Mouse (Mus musculus): Measurements from ENCODE around the gene Cyfip1. TPM values are rescaled to one million over a fixed set of nuclear protein-coding genes. Genes with fewer than 3 reads are reported as not detected.

Cyfip1 gene
- polyA plus RNA-seq, 1 experiment from 2014 or later = 49.4 TPM

- WGBS = 68% methylated on average over 9 of the region's 9 CpGs
- H3K4me1 ChIP-seq (replicated peaks) = peaks cover 30% of the 10 kb centered on the region
- no peaks in the 10 kb centered on the region for H3K27me3 ChIP-seq
- H3K27ac ChIP-seq (replicated peaks) = no peak overlapping the region
- no peak for ATAC-seq (ENCODE audit: low read depth)
- no peak overlapping the region for H3K4me2 ChIP-seq
- no peaks in the 10 kb centered on the region for H3K9me3 ChIP-seq
- H3K4me3 ChIP-seq = no peak overlapping the region
- H3K36me3 ChIP-seq = no peaks in the 10 kb centered on the region
- H3K9ac ChIP-seq = no peak overlapping the region
Observed at GRCm38 (mm10) chr7:55846606-55847312, 5.2 kb downstream of the Cyfip1 start.

- Histone ChIP-seq H3K4me1 (replicated peaks) (peaks cover 19% of the 10 kb centered on the region), H3K36me3 (no peaks in the 10 kb centered on the region), H3K4me2 (peak overlapping the region; percentile 32), H3K27me3 (no peaks in the 10 kb centered on the region), H3K9me3 (no peaks in the 10 kb centered on the region), H3K9ac (peak overlapping the region; percentile 58; the same call in 1 of the 2 replicates), H3K27ac (replicated peaks) (peak overlapping the region; percentile 57), H3K4me3 (no peak overlapping the region)
- WGBS = 34% methylated on average over 14 of the region's 14 CpGs
- no peak; the same call in 1 of the 2 replicates for ATAC-seq (ENCODE audit: low read depth)
Observed at GRCm38 (mm10) chr7:55849948-55850571, 8.5 kb downstream of the Cyfip1 start.

GRCm38 (mm10) chr7:55852787-55853186, 11.2 kb downstream of the Cyfip1 start:
- Histone ChIP-seq H3K4me2 (no peak overlapping the region), H3K27me3 (no peaks in the 10 kb centered on the region)
- 86% methylated on average over 3 of the region's 3 CpGs for WGBS

GRCm38 (mm10) chr7:55855597-55855996, 14.1 kb downstream of the Cyfip1 start:
- no peak for ATAC-seq (ENCODE audit: low read depth)
- Histone ChIP-seq H3K4me3 (no peak overlapping the region), H3K36me3 (no peaks in the 10 kb centered on the region), H3K27me3 (no peaks in the 10 kb centered on the region), H3K4me2 (no peak overlapping the region), H3K9me3 (no peaks in the 10 kb centered on the region), H3K27ac (replicated peaks) (no peak overlapping the region), H3K9ac (no peak overlapping the region), H3K4me1 (replicated peaks) (0 out of 2 replicates have a peak, but pooled peaks cover under 1% of the 10 kb centered on the region)
- 78% methylated on average over 3 of the region's 3 CpGs for WGBS

More at GRCm38 (mm10) chr7:55852787-55853186, 11.2 kb downstream of the Cyfip1 start:
- no peaks in the 10 kb centered on the region for H3K9me3 ChIP-seq
- H3K9ac ChIP-seq = no peak overlapping the region
- no peak overlapping the region for H3K27ac ChIP-seq (replicated peaks)
- no peak for ATAC-seq (ENCODE audit: low read depth)
- H3K4me3 ChIP-seq = no peak overlapping the region
- H3K4me1 ChIP-seq (replicated peaks) = peaks cover 19% of the 10 kb centered on the region
- no peaks in the 10 kb centered on the region for H3K36me3 ChIP-seq

GRCm38 (mm10) chr7:55856741-55857140, 15.2 kb downstream of the Cyfip1 start:
- Histone ChIP-seq H3K4me2 (no peak overlapping the region), H3K4me1 (replicated peaks) (no peaks in the 10 kb centered on the region), H3K9me3 (no peaks in the 10 kb centered on the region), H3K27me3 (no peaks in the 10 kb centered on the region), H3K4me3 (no peak overlapping the region), H3K36me3 (no peaks in the 10 kb centered on the region), H3K9ac (no peak overlapping the region), H3K27ac (replicated peaks) (no peak overlapping the region)
- 92% methylated on average over 4 of the region's 4 CpGs for WGBS
- 0 out of 2 replicates have a peak, but pooled peaks have one; percentile 28 for ATAC-seq (ENCODE audit: low read depth)

GRCm38 (mm10) chr7:55857729-55858128, 16.2 kb downstream of the Cyfip1 start:
- Histone ChIP-seq H3K4me3 (no peak overlapping the region), H3K4me2 (no peak overlapping the region), H3K27ac (replicated peaks) (no peak overlapping the region), H3K4me1 (replicated peaks) (no peaks in the 10 kb centered on the region), H3K36me3 (no peaks in the 10 kb centered on the region), H3K27me3 (no peaks in the 10 kb centered on the region), H3K9ac (no peak overlapping the region), H3K9me3 (no peaks in the 10 kb centered on the region)
- no peak for ATAC-seq (ENCODE audit: low read depth)
- 72% methylated on average over 2 of the region's 2 CpGs for WGBS

GRCm38 (mm10) chr7:55858836-55859517, 17.4 kb downstream of the Cyfip1 start:
- Histone ChIP-seq H3K9ac (no peak overlapping the region), H3K4me2 (no peak overlapping the region), H3K36me3 (no peaks in the 10 kb centered on the region), H3K4me1 (replicated peaks) (no peaks in the 10 kb centered on the region), H3K9me3 (no peaks in the 10 kb centered on the region), H3K27me3 (no peaks in the 10 kb centered on the region), H3K27ac (replicated peaks) (no peak overlapping the region), H3K4me3 (no peak overlapping the region)
- ATAC-seq (ENCODE audit: low read depth) = no peak
- 91% methylated on average over 3 of the region's 3 CpGs for WGBS

- no peaks in the 10 kb centered on the region for H3K4me1 ChIP-seq (replicated peaks)
- no peak overlapping the region for H3K4me2 ChIP-seq
- no peaks in the 10 kb centered on the region for H3K36me3 ChIP-seq
- no peaks in the 10 kb centered on the region for H3K9me3 ChIP-seq
- H3K4me3 ChIP-seq = no peak overlapping the region
- WGBS = 95% methylated on average over 2 of the region's 2 CpGs
- ATAC-seq (ENCODE audit: low read depth) = no peak
- H3K27me3 ChIP-seq = no peaks in the 10 kb centered on the region
- no peak overlapping the region for H3K9ac ChIP-seq
- no peak overlapping the region for H3K27ac ChIP-seq (replicated peaks)
Observed at GRCm38 (mm10) chr7:55859518-55859872, 17.9 kb downstream of the Cyfip1 start.

GRCm38 (mm10) chr7:55859956-55860355, 18.4 kb downstream of the Cyfip1 start:
- Histone ChIP-seq H3K27ac (replicated peaks) (no peak overlapping the region), H3K4me1 (replicated peaks) (no peaks in the 10 kb centered on the region), H3K36me3 (no peaks in the 10 kb centered on the region), H3K9ac (no peak overlapping the region), H3K4me3 (no peak overlapping the region), H3K9me3 (no peaks in the 10 kb centered on the region), H3K27me3 (no peaks in the 10 kb centered on the region), H3K4me2 (no peak overlapping the region)
- no peak for ATAC-seq (ENCODE audit: low read depth)
- WGBS = 82% methylated on average over 6 of the region's 6 CpGs

- H3K27me3 ChIP-seq = no peaks in the 10 kb centered on the region
Observed at GRCm38 (mm10) chr7:55861175-55861574, 19.6 kb downstream of the Cyfip1 start.

GRCm38 (mm10) chr7:55865044-55865443, 23.5 kb downstream of the Cyfip1 start:
- Histone ChIP-seq H3K4me1 (replicated peaks) (peaks cover 6% of the 10 kb centered on the region), H3K4me3 (no peak overlapping the region), H3K9me3 (no peaks in the 10 kb centered on the region), H3K9ac (no peak overlapping the region), H3K27me3 (no peaks in the 10 kb centered on the region), H3K27ac (replicated peaks) (no peak overlapping the region), H3K36me3 (no peaks in the 10 kb centered on the region), H3K4me2 (no peak overlapping the region)
- ATAC-seq (ENCODE audit: low read depth) = no peak

More at GRCm38 (mm10) chr7:55861175-55861574, 19.6 kb downstream of the Cyfip1 start:
- Histone ChIP-seq H3K4me1 (replicated peaks) (no peaks in the 10 kb centered on the region), H3K36me3 (no peaks in the 10 kb centered on the region), H3K9me3 (no peaks in the 10 kb centered on the region), H3K4me2 (no peak overlapping the region), H3K27ac (replicated peaks) (no peak overlapping the region), H3K4me3 (no peak overlapping the region), H3K9ac (no peak overlapping the region)
- ATAC-seq (ENCODE audit: low read depth) = no peak
- 84% methylated on average over 4 of the region's 4 CpGs for WGBS

GRCm38 (mm10) chr7:55865750-55866416, 24.3 kb downstream of the Cyfip1 start:
- Histone ChIP-seq H3K27ac (replicated peaks) (no peak overlapping the region), H3K9me3 (no peaks in the 10 kb centered on the region), H3K36me3 (no peaks in the 10 kb centered on the region), H3K4me3 (no peak overlapping the region), H3K4me2 (no peak overlapping the region), H3K27me3 (no peaks in the 10 kb centered on the region), H3K9ac (no peak overlapping the region), H3K4me1 (replicated peaks) (peaks cover 6% of the 10 kb centered on the region)
- no peak for ATAC-seq (ENCODE audit: low read depth)
- 75% methylated on average over 8 of the region's 8 CpGs for WGBS

All from neural tube, embryonic 13.5 days (tissue).